Mouse (Mus musculus) heart, adult 2 months (tissue): Measurements from ENCODE around the gene Spef1.

Source experiments
- CTCF ChIP-seq: fragments of 200-600 bp; IDR thresholded peaks from 2 replicates; pipeline ENCODE4 v1.8.1; 2022; ENCODE audit warnings: antibody characterized with exemption, mild to moderate bottlenecking, moderate library complexity
- POLR2A ChIP-seq: fragments of 200-500 bp; IDR thresholded peaks from 2 replicates; pipeline ENCODE4 v1.6.1; 2011; ENCODE audit warnings: mild to moderate bottlenecking, low read depth, low read length, control low read depth; ENCODE audit not compliant: insufficient read depth

- TF ChIP-seq CTCF, result no peak
- TF ChIP-seq POLR2A, result peak; percentile 64
Measured at GRCm38 (mm10) chr2:131124166-131124565, 62.9 kb downstream of the Spef1 start.
